Mouse (Mus musculus) embryonic facial prominence, embryonic 14.5 days (tissue): ENCODE results near the gene Naip5. TPM values are rescaled to one million over a fixed set of nuclear protein-coding genes. Genes with fewer than 3 reads are reported as not detected.
"Not testable (repeated sequence)": the region's sequence is repeated elsewhere in the genome, so short reads cannot be mapped to it uniquely, and the experiment has no call there.

ENCODE experiments used
- ATAC-seq: fragments of 200-750 bp; cut with Nextera tagmentation; 2 replicates; pipeline ENCODE4 v1.8.0; 2017; ENCODE audit warnings: low read depth, moderate number of reproducible peaks, moderate TSS enrichment
- DNase-seq: peaks from one replicate; pipeline ENCODE4 v3.0.0-alpha.2; 2015; ENCODE audit warnings: low spot score
- H3K27ac ChIP-seq: fragments of 300-500 bp; sonication (generic); replicated peaks from 2 replicates; pipeline ENCODE4 v1.5.1; 2014; ENCODE audit warnings: low read depth, mild to moderate bottlenecking, low read length, moderate library complexity
- H3K27me3 ChIP-seq: fragments of 300-500 bp; sonication (generic); replicated peaks from 2 replicates; pipeline ENCODE4 v1.6.1; 2014; ENCODE audit warnings: low read length; ENCODE audit not compliant: control insufficient read depth, insufficient read depth
- H3K36me3 ChIP-seq: fragments of 300-500 bp; sonication (generic); 2 replicates; pipeline ENCODE4 v1.6.1; 2014; ENCODE audit warnings: low read length, mixed read lengths; ENCODE audit not compliant: control insufficient read depth, insufficient read depth
- H3K4me1 ChIP-seq: fragments of 300-500 bp; sonication (generic); 2 replicates; pipeline ENCODE4 v1.6.1; 2014; ENCODE audit warnings: antibody characterized with exemption, low read length; ENCODE audit not compliant: control insufficient read depth, insufficient read depth
- H3K4me2 ChIP-seq: fragments of 300-500 bp; sonication (generic); 2 replicates; pipeline ENCODE4 v1.6.1; 2014; ENCODE audit warnings: low read depth, mild to moderate bottlenecking, low read length, moderate library complexity, mixed read lengths
- H3K4me3 ChIP-seq: fragments of 300-500 bp; sonication (generic); 2 replicates; pipeline ENCODE4 v1.5.1; 2014; ENCODE audit warnings: low read depth, mild to moderate bottlenecking, low read length
- H3K9ac ChIP-seq: fragments of 300-500 bp; sonication (generic); 2 replicates; pipeline ENCODE4 v1.6.1; 2014; ENCODE audit warnings: low read depth, mild to moderate bottlenecking, low read length, moderate library complexity, mixed read lengths
- H3K9me3 ChIP-seq: fragments of 300-500 bp; sonication (generic); 2 replicates; pipeline ENCODE4 v1.6.1; 2016; ENCODE audit warnings: low read length; ENCODE audit not compliant: control insufficient read depth
- WGBS: fragments of 180-500 bp; shearing (Covaris S2); extraction: QIAGEN DNeasy Blood & Tissue Kit; methylation state at CpG from one replicate; pipeline ENCODE4 v1.1.7; 2014; 5-methylcytosine and 5-hydroxymethylcytosine counted together
- polyA plus RNA-seq: library from polyadenylated mRNA; unstranded; fragments of >200 nt; fragmentation: Nextera tagmentation; extraction: Ambion mirVana; gene quantifications from 2 replicates; pipeline ENCODE4 v1.2.1, GENCODE M21; 2014

The Naip5 gene
- 0.25 TPM in 2 replicates for polyA plus RNA-seq

GRCm38 (mm10) chr13:100246223-100246622 is at the start of gene Naip5:
TSS of gene Naip5 (minus strand) at chr13:100246323.
- not testable (repeated sequence) for DNase-seq, H3K36me3 ChIP-seq, H3K9me3 ChIP-seq, H3K4me2 ChIP-seq, H3K4me3 ChIP-seq, H3K9ac ChIP-seq, ATAC-seq, H3K4me1 ChIP-seq, H3K27me3 ChIP-seq, H3K27ac ChIP-seq
- WGBS = 79% methylated on average over 4 of the region's 4 CpGs

GRCm38 (mm10) chr13:100284611-100285010 is 38.5 kb upstream of the Naip5 start:
- Histone ChIP-seq H3K4me3 (no peak overlapping the region), H3K27me3 (no peaks in the 10 kb centered on the region), H3K36me3 (no peaks in the 10 kb centered on the region), H3K9ac (no peak overlapping the region), H3K9me3 (no peaks in the 10 kb centered on the region), H3K27ac (no peak overlapping the region), H3K4me1 (no peaks in the 10 kb centered on the region), H3K4me2 (no peak overlapping the region)
- DNase-seq (no peak), ATAC-seq (no peak)
- 79% methylated on average over 1 of the region's 1 CpGs for WGBS

- not testable (repeated sequence) for H3K4me2 ChIP-seq, H3K27me3 ChIP-seq, DNase-seq, H3K9me3 ChIP-seq, H3K4me3 ChIP-seq, H3K9ac ChIP-seq, H3K36me3 ChIP-seq, ATAC-seq, H3K4me1 ChIP-seq, H3K27ac ChIP-seq
- WGBS = no CpG with 5 or more reads among the region's 1 CpGs
Observed at GRCm38 (mm10) chr13:100271474-100272132, 25.5 kb upstream of the Naip5 start.

- not testable (repeated sequence) for DNase-seq, H3K4me1 ChIP-seq, H3K36me3 ChIP-seq, ATAC-seq, H3K4me2 ChIP-seq, H3K9ac ChIP-seq, H3K27ac ChIP-seq, H3K27me3 ChIP-seq, H3K9me3 ChIP-seq, H3K4me3 ChIP-seq
- 65% methylated on average over 2 of the region's 2 CpGs for WGBS
Observed at GRCm38 (mm10) chr13:100256996-100257395, 10.9 kb upstream of the Naip5 start.

GRCm38 (mm10) chr13:100255925-100256324 is 9.8 kb upstream of the Naip5 start:
- H3K27ac ChIP-seq, H3K36me3 ChIP-seq, ATAC-seq, DNase-seq, H3K4me3 ChIP-seq, H3K27me3 ChIP-seq, H3K4me2 ChIP-seq, H3K9me3 ChIP-seq, H3K9ac ChIP-seq, H3K4me1 ChIP-seq: not testable (repeated sequence)
- WGBS = 85% methylated on average over 5 of the region's 6 CpGs

- not testable (repeated sequence) for H3K4me3 ChIP-seq, H3K4me1 ChIP-seq, H3K9me3 ChIP-seq, H3K36me3 ChIP-seq, H3K9ac ChIP-seq, DNase-seq, ATAC-seq, H3K4me2 ChIP-seq, H3K27ac ChIP-seq, H3K27me3 ChIP-seq
- WGBS = 89% methylated on average over 2 of the region's 2 CpGs
Observed at GRCm38 (mm10) chr13:100251897-100252296, 5.8 kb upstream of the Naip5 start.

- H3K4me2 ChIP-seq, H3K9me3 ChIP-seq, ATAC-seq, DNase-seq, H3K9ac ChIP-seq, H3K27ac ChIP-seq, H3K4me3 ChIP-seq, H3K27me3 ChIP-seq, H3K4me1 ChIP-seq, H3K36me3 ChIP-seq: not testable (repeated sequence)
- WGBS = 82% methylated on average over 5 of the region's 5 CpGs
Observed at GRCm38 (mm10) chr13:100246896-100247519, 885 bp upstream of the Naip5 start.

GRCm38 (mm10) chr13:100243702-100244101 is 2.4 kb downstream of the Naip5 start:
- Histone ChIP-seq H3K27me3 (no peaks in the 10 kb centered on the region), H3K4me1 (no peaks in the 10 kb centered on the region), H3K4me2 (no peak overlapping the region), H3K27ac (no peak overlapping the region), H3K4me3 (no peak overlapping the region), H3K9me3 (no peaks in the 10 kb centered on the region), H3K36me3 (no peaks in the 10 kb centered on the region), H3K9ac (no peak overlapping the region)
- ATAC-seq = no peak
- no peak for DNase-seq

GRCm38 (mm10) chr13:100213683-100214082 is 32.4 kb downstream of the Naip5 start:
- ATAC-seq, H3K27me3 ChIP-seq, H3K4me2 ChIP-seq, H3K9me3 ChIP-seq, H3K27ac ChIP-seq, H3K4me1 ChIP-seq, H3K4me3 ChIP-seq, H3K9ac ChIP-seq, DNase-seq, H3K36me3 ChIP-seq: not testable (repeated sequence)
- whole genome bisulfite sequencing = 60% methylated on average over 1 of the region's 1 CpGs
